Mouse (Mus musculus) lung, adult 18-20 months (tissue): ENCODE measurements around the gene Agxt.

Source experiments
- DNase-seq, 2 experiments: peaks; one replicate each; pipeline ENCODE4 v3.0.0; 2022; ENCODE audit warnings: mixed read lengths in 2 of 2

Agxt gene

DNA sequence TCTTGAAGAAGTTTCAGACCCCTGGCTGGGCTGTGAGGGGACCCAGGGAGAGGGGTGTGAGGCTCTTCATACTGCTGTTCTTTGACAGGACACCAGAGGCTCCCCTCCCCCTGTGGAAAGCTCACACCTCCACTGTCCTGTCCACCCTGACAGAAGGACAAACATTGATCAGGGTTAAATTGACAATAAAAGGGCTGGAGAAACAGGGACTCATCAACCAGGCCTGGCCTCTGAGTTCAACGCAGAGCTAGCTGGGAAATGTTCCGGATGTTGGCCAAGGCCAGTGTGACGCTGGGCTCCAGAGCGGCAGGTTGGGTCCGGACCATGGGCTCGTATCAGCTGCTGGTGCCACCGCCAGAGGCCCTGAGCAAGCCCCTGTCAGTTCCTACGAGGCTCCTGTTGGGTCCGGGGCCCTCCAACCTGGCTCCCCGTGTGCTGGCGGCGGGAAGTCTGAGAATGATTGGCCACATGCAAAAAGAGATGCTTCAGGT, at the start of gene Agxt:
Gene Agxt (plus strand): TSS at position 205 of the 491 bp plus-strand sequence.
- DNase-seq: no peak

GRCm38 (mm10) chr1:93092582-93092981, 42.5 kb upstream of the Agxt start:
- no peak for DNase-seq

- no peak for DNase-seq
These were observed 36.1 kb upstream of the Agxt start for GRCm38 (mm10) chr1:93098956-93099355.

DNA sequence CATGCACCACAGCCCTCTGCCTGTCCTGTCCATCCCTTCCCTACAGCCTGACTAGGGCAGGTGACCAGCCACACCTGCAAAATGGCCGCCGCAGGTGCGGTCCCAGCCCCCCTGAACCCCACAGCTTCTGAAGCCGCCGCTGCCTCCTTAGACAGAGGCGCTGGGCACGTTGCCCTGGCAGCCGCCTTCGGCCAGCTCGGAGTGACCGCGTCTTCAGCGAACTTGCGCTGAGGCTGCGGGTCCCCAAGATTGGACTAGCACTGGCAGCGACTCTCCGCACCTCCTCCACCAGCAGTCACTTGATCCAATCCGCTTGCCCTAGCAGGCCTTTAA, 34.8 kb upstream of the Agxt start:
- DNase-seq: no peak

- no peak for DNase-seq
These were observed 34.2 kb upstream of the Agxt start for GRCm38 (mm10) chr1:93100576-93101491.

GRCm38 (mm10) chr1:93101571-93102061, 33.4 kb upstream of the Agxt start, which contains the start of gene Kif1a:
Gene Kif1a (minus strand): TSS chr1:93101951.
- DNase-seq: no peak

DNA sequence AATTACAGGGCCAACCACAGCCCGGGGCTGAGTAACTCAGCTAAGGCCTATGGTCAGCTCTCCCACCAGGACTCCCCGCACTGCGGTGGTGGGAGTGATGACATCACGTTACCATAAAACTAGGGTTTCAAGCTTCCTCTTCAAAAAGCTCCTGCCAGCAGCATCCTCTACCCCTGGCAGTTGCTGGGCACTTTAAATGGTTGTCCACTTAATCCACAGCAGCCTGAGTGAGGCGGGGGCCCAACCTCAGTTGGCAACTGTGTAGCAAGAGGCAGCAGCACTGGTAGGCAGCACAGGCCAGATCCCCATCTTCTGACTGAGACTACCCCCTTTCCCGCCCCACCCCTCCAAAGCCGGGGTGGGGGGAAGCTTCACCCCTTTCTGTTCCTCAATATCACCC, 32.3 kb upstream of the Agxt start:
- DNase-seq: no peak

DNA sequence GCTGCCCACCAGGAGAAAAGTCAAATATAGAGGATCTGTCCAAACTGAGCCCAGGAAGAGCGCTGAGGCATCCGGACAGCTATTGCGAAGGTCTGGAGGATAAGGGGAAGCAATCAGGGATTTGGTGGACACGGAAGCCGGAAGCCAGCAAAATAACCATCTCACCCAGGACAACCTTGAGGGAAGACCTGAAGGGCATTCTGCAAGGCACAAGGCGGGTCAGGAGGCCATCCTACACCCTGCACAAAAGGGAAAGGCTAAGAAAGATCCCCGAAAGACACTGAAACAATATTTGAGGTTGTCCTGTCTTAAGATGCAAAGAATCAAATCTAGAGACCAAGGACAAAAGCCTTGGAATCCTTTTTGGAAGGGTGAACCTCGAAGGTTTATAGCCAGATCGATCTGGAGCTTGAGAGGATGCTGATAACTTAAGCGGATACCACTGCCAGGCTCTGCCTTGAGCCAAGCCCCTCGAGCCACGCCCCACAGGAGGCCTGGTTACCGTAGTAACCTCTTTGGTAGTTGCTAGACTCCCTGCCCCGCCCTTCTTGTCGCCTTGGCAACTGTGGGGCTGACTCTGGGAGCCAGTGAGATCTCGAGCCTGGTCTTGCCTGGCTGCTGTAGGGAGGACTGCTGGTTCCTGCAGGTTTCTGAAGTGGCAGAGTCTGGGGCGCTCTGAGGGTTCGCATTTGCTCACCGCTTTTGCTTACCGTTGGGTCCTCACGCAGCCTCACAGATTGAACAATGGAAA, 20.2 kb upstream of the Agxt start:
- DNase-seq: peak; percentile 74 to 84

- DNase-seq: no peak
These were observed 19.6 kb upstream of the Agxt start for GRCm38 (mm10) chr1:93115471-93115870.

- DNase-seq: no peak
These were observed 16.2 kb upstream of the Agxt start for GRCm38 (mm10) chr1:93118816-93119215.

- no peak for DNase-seq
These were observed 11.7 kb upstream of the Agxt start for GRCm38 (mm10) chr1:93123179-93123854.

- DNase-seq: no peak
These were observed 11.0 kb upstream of the Agxt start for GRCm38 (mm10) chr1:93124066-93124465.

- DNase-seq: no peak
These were observed 9.8 kb upstream of the Agxt start for GRCm38 (mm10) chr1:93125256-93125655.

- DNase-seq: no peak
These were observed 6.8 kb upstream of the Agxt start for GRCm38 (mm10) chr1:93128209-93128608.

GRCm38 (mm10) chr1:93128710-93129349, 6.2 kb upstream of the Agxt start:
- DNase-seq: peak; percentile 57 to 70

DNA sequence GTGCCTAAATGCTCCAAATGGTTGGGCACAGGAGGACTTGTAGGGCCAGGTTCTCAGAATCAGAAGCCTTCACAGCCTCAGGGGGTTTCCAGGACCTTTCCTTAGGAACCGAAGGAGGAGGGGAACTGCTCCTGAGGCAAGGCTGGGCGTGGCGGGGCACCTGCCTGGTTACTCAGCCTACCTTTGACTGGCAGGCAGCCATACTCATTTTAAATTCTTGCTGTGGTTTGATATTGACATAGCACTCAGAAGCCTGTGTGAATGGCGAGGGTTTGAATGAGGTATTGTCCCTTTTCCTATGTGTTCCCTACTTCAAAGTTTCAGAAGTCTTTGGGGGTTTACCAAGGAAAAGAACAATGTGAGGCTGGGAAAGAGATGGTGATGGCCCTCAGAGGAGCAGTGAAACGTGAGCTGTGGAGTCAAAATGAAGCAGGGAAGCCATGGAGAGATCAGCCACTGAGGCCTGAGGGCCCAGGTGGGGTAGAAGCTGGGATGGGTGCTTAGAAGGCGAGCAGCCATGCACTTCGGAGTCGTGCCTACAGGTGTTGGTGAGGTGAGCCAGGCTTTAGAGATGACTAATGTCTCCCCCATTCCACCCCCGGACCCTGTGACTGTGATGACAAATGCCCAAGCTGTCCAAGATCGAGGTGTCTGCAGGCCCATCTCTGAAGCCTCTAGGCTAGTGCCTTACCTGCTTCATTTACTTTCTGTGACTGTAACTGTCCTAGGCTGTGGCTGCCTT, 4.6 kb upstream of the Agxt start:
- peak; percentile 74 to 88 for DNase-seq

- peak; percentile 81 to 87 for DNase-seq
These were observed 2.4 kb upstream of the Agxt start for GRCm38 (mm10) chr1:93132676-93133075.

- no peak for DNase-seq
These were observed 3.5 kb downstream of the Agxt start for GRCm38 (mm10) chr1:93138534-93138933.

- DNase-seq: no peak
These were observed 4.7 kb downstream of the Agxt start for GRCm38 (mm10) chr1:93139713-93140112.

DNA sequence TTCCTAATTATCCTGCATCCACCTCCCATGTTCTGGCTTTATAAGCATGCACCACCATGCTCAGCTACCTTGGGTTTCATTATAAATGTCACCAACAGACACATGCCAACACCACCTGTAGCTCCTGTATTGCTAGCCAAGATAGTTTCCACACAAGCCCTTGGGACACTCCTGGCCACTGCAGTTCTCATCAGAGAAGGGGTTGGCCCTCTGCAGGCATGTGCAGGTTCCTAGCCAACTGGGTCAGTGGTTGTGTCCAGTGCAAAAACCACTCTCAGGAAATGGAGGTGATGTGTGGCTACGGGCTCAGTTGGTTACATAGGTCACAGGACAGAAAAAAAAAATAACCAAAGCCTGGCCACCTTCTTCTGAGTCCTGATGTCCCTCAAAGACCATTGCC, 7.8 kb downstream of the Agxt start:
- DNase-seq: no peak

DNA sequence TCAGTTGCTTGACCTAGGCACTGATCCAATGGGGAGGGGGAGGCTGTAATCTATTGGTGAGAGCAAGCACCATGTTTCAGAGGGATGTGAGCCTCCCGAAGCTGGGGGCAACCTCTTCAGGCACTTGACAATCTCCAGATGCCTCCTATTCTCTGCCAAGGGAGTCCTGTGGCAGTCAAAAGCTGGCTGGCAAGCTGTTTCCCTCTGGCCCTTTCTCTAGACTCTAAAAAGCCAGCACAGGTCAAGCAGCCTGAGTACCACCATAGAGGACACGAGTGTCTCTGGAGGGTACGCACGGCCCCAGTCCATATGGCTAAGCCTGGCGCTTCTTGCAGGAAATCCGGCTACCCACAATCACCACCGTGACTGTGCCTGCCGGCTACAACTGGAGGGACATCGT, 9.1 kb downstream of the Agxt start:
- DNase-seq: no peak
